In genomic region chr1:87620693-87621092, GRCm38 (mm10) we compare ENCODE assay signal across 8 mouse cellular contexts. TPM values are rescaled to one million over a fixed set of nuclear protein-coding genes. Genes with fewer than 3 reads are reported as not detected.
DNase-seq lines count a peak whose midpoint lies in the region; ATAC-seq and TF ChIP-seq lines count a peak whose summit lies in the region.

No protein-coding gene starts in this region.

- H3K4me1 ChIP-seq in heart, embryonic 10.5 days: peaks cover 17% of the 10 kb centered on the region
- H3K4me1 ChIP-seq in lung, postnatal 0 days (ENCODE audit: insufficient read depth, low read depth, low read length): no peaks in the 10 kb centered on the region; the same call in 1 of the 2 replicates
- H3K4me1 ChIP-seq in intestine, embryonic 16.5 days (ENCODE audit: control insufficient read depth, insufficient read depth, low read length): no peaks in the 10 kb centered on the region
- peaks cover 16% of the 10 kb centered on the region; the same call in 1 of the 2 replicates for H3K4me1 ChIP-seq in small intestine, adult 2 months (ENCODE audit: control insufficient read depth, insufficient read depth, insufficient read length, low read length)

- H3K9ac ChIP-seq in lung, postnatal 0 days (replicated peaks; ENCODE audit: low read depth): peak overlapping the region; percentile 54
- peak overlapping the region; percentile 51 for H3K9ac ChIP-seq in intestine, embryonic 16.5 days (ENCODE audit: low read depth, low read length)

- peak overlapping the region; percentile 54 for H3K4me2 ChIP-seq in lung, postnatal 0 days (replicated peaks; ENCODE audit: low read depth, low read length)
- H3K4me2 ChIP-seq in intestine, embryonic 16.5 days (ENCODE audit: low read depth, low read length): 0 out of 2 replicates have a peak overlapping the region, but pooled peaks have one; percentile 30

- TF ChIP-seq EP300 in lung, postnatal 0 days (IDR thresholded peaks at IDR 0.05): no peak

- H3K36me3 ChIP-seq in heart, embryonic 10.5 days: no peaks in the 10 kb centered on the region
- H3K36me3 ChIP-seq in lung, postnatal 0 days (ENCODE audit: insufficient read depth, low read length): no peaks in the 10 kb centered on the region
- no peaks in the 10 kb centered on the region for H3K36me3 ChIP-seq in intestine, embryonic 16.5 days (ENCODE audit: control insufficient read depth, insufficient read depth, low read length)
- H3K36me3 ChIP-seq in small intestine, adult 2 months (ENCODE audit: control insufficient read depth, insufficient read depth, low read length): no peaks in the 10 kb centered on the region

- WGBS in heart, embryonic 10.5 days: 66% methylated on average over 6 of the region's 6 CpGs
- WGBS in lung, postnatal 0 days: 60% methylated on average over 6 of the region's 6 CpGs
- 76% methylated on average over 6 of the region's 6 CpGs for WGBS in intestine, embryonic 16.5 days
- 72% methylated on average over 6 of the region's 6 CpGs for WGBS in small intestine, adult 2 months

- DNase-seq in heart, embryonic 10.5 days (ENCODE audit: low spot score): no peak
- no peak for DNase-seq in heart, postnatal 36 days
- DNase-seq in lung, postnatal 0 days (ENCODE audit: low spot score): no peak
- DNase-seq in lung, adult 18-20 months: no peak
- DNase-seq in spleen, adult 18-20 months: no peak
- DNase-seq in frontal cortex, postnatal 10 days (ENCODE audit: low spot score in 2 of 2): no peak

- H3K27ac ChIP-seq in heart, embryonic 10.5 days: peak overlapping the region; percentile 70
- H3K27ac ChIP-seq in lung, postnatal 0 days (ENCODE audit: low read length): peak overlapping the region; percentile 72
- no peak overlapping the region; the same call in 1 of the 2 replicates for H3K27ac ChIP-seq in intestine, embryonic 16.5 days (ENCODE audit: low read length)
- peak overlapping the region; percentile 83 for H3K27ac ChIP-seq in small intestine, adult 2 months (ENCODE audit: insufficient read depth, low read depth, low read length)

- no peaks in the 10 kb centered on the region for H3K27me3 ChIP-seq in heart, embryonic 10.5 days (ENCODE audit: insufficient read depth, poor library complexity, severe bottlenecking)
- no peaks in the 10 kb centered on the region for H3K27me3 ChIP-seq in lung, postnatal 0 days (replicated peaks; ENCODE audit: insufficient read depth, low read length)
- H3K27me3 ChIP-seq in intestine, embryonic 16.5 days (replicated peaks; ENCODE audit: control insufficient read depth, insufficient read depth, low read length): no peaks in the 10 kb centered on the region
- no peaks in the 10 kb centered on the region for H3K27me3 ChIP-seq in small intestine, adult 2 months (ENCODE audit: control insufficient read depth, insufficient read depth, low read length)

- TF ChIP-seq POLR2A in small intestine, adult 2 months (IDR thresholded peaks at IDR 0.05; ENCODE audit: low read depth, low read length): no peak

- H3K9me3 ChIP-seq in heart, embryonic 10.5 days: no peaks in the 10 kb centered on the region
- H3K9me3 ChIP-seq in lung, postnatal 0 days (ENCODE audit: low read length): no peaks in the 10 kb centered on the region
- H3K9me3 ChIP-seq in intestine, embryonic 16.5 days (ENCODE audit: control insufficient read depth, low read length): no peaks in the 10 kb centered on the region

- TF ChIP-seq CTCF in lung, postnatal 0 days (IDR thresholded peaks at IDR 0.05): no peak
- no peak for TF ChIP-seq CTCF in small intestine, adult 2 months (IDR thresholded peaks at IDR 0.05; ENCODE audit: extremely low read depth, insufficient read length, insufficient replicate concordance, low read depth, low read length)

- H3K4me3 ChIP-seq in heart, embryonic 10.5 days: peak overlapping the region; percentile 35
- H3K4me3 ChIP-seq in lung, postnatal 0 days (ENCODE audit: low read depth, low read length): peak overlapping the region; percentile 40
- H3K4me3 ChIP-seq in intestine, embryonic 16.5 days (ENCODE audit: low read length): peak overlapping the region; percentile 34
- H3K4me3 ChIP-seq in small intestine, adult 2 months (ENCODE audit: low read depth, low read length): peak overlapping the region; percentile 65

- peak; percentile 25 for ATAC-seq in lung, postnatal 0 days
- ATAC-seq in intestine, embryonic 16.5 days: no peak

- intact Hi-C loops in heart, postnatal 36 days (cut with DNase I): loop anchor here (2.0 kb wide), 1 partner anchor 38 kb away; no protein-coding TSS in a partner anchor

RNA-seq across cellular contexts. Expression of gene Inpp5d, which starts 0.6 kb away (rescaled TPM):
- 5.1 and 6.0 TPM in 2 replicates for polyA plus RNA-seq in heart, embryonic 10.5 days (2016; fragmentation: Nextera tagmentation; extraction: Ambion mirVana)
- total RNA-seq in heart, postnatal 36 days (2021): 10 to 100 TPM in 1 of 2 experiments, 1 to 10 TPM in 1; 9.0 to 21.8 TPM
- polyA plus RNA-seq in lung, postnatal 0 days (2015; fragmentation: Nextera tagmentation; extraction: Ambion mirVana): 13.5 and 13.6 TPM in 2 replicates
- polyA plus RNA-seq in intestine, embryonic 16.5 days (2015; fragmentation: Nextera tagmentation; extraction: Ambion mirVana): 3.4 and 5.3 TPM in 2 replicates
- polyA plus RNA-seq in small intestine, adult 2 months (2012; rRNA removed): 24.6 and 36.0 TPM in 2 replicates

RNA-seq across cellular contexts. Expression of gene Ngef, which starts 47.0 kb away (rescaled TPM):
- 0.20 and 0.88 TPM in 2 replicates for polyA plus RNA-seq in heart, embryonic 10.5 days (2016; fragmentation: Nextera tagmentation; extraction: Ambion mirVana)
- under 1 TPM; 0.14 to 0.22 TPM for total RNA-seq in heart, postnatal 36 days (2021)
- 3.8 and 5.9 TPM in 2 replicates for polyA plus RNA-seq in lung, postnatal 0 days (2015; fragmentation: Nextera tagmentation; extraction: Ambion mirVana)
- 20.0 and 23.8 TPM in 2 replicates for polyA plus RNA-seq in intestine, embryonic 16.5 days (2015; fragmentation: Nextera tagmentation; extraction: Ambion mirVana)
- polyA plus RNA-seq in small intestine, adult 2 months (2012; rRNA removed): 8.1 and 24.1 TPM in 2 replicates
